Mouse (Mus musculus) thymus, adult 2 months (tissue): ENCODE data around the gene Filip1. TPM values are rescaled to one million over a fixed set of nuclear protein-coding genes. Genes with fewer than 3 reads are reported as not detected.

ENCODE experiments used
- DNase-seq: peaks from one replicate; pipeline ENCODE4 v3.0.0; 2021
- H3K27ac ChIP-seq: fragments of 200-500 bp; 2 replicates; pipeline ENCODE4 v1.5.1; 2012; ENCODE audit warnings: low read length, control low read depth; ENCODE audit not compliant: control insufficient read depth, insufficient read depth
- H3K27me3 ChIP-seq: fragments of 200-500 bp; 2 replicates; pipeline ENCODE4 v1.6.1; 2012; ENCODE audit warnings: mild to moderate bottlenecking, low read length, moderate library complexity, mixed read lengths; ENCODE audit not compliant: control insufficient read depth, insufficient read depth
- H3K36me3 ChIP-seq: fragments of 200-500 bp; 2 replicates; pipeline ENCODE4 v1.6.1; 2012; ENCODE audit warnings: mild to moderate bottlenecking, low read length, moderate library complexity; ENCODE audit not compliant: control insufficient read depth, insufficient read depth
- H3K4me1 ChIP-seq: fragments of 200-500 bp; replicated peaks from 2 replicates; pipeline ENCODE4 v1.6.1; 2012; ENCODE audit warnings: low read length; ENCODE audit not compliant: control insufficient read depth, insufficient read depth
- H3K4me3 ChIP-seq: fragments of 200-500 bp; 2 replicates; pipeline ENCODE4 v1.5.1; 2012; ENCODE audit warnings: mild to moderate bottlenecking, low read length, control low read depth, moderate library complexity; ENCODE audit not compliant: control insufficient read depth, insufficient read depth
- CTCF ChIP-seq: fragments of 200-500 bp; IDR thresholded peaks from 2 replicates; pipeline ENCODE4 v1.5.1; 2012; ENCODE audit warnings: mild to moderate bottlenecking, control low read depth, low read length, moderate library complexity, borderline replicate concordance; ENCODE audit not compliant: control insufficient read depth, poor library complexity, insufficient read depth; ENCODE audit errors: extremely low read depth
- POLR2A ChIP-seq: fragments of 200-500 bp; IDR thresholded peaks from 2 replicates; pipeline ENCODE4 v1.6.1; 2012; ENCODE audit warnings: mild to moderate bottlenecking, low read length, control low read depth, moderate library complexity; ENCODE audit not compliant: control insufficient read depth, poor library complexity, insufficient read depth; ENCODE audit errors: extremely low read depth
- WGBS: fragments of 180-500 bp; shearing (Covaris S2); methylation state at CpG from one replicate; pipeline ENCODE4 v1.1.7; 2018; 5-methylcytosine and 5-hydroxymethylcytosine counted together
- polyA plus RNA-seq: library from polyadenylated mRNA; depleted of rRNA; stranded (reverse); fragments of >200 nt; gene quantifications from 2 replicates; pipeline ENCODE4 v1.2.3, GENCODE M21; 2012

Filip1 gene
- polyA plus RNA-seq, 1 experiment: 0.90 TPM

DNA sequence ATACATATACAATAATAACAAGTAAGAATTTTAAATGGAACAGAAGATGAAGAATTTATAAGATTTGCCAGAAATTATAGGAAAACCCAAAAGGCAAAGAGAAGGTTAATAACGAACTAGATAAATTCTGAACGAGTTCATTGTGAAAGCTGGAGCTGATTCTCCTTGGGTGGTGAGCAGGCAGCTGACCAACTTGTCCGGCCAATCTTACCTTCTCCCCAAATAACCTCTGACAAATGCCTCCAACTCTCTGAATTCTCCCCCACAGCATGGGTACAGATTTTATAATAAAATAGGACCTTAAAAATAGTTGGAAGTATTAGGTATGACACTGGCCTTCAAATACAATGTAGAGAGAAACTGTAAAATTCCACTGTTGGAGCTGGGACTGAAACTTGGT is 84.6 kb downstream of the Filip1 start:
- WGBS: 97% methylated on average over 3 of the region's 3 CpGs
- no peak for TF ChIP-seq POLR2A
- no peak for DNase-seq
- no peaks in the 10 kb centered on the region for H3K27me3 ChIP-seq
- no peaks in the 10 kb centered on the region for H3K36me3 ChIP-seq
- no peak overlapping the region for H3K27ac ChIP-seq
- H3K4me1 ChIP-seq: no peaks in the 10 kb centered on the region
- H3K4me3 ChIP-seq: no peak overlapping the region

DNA sequence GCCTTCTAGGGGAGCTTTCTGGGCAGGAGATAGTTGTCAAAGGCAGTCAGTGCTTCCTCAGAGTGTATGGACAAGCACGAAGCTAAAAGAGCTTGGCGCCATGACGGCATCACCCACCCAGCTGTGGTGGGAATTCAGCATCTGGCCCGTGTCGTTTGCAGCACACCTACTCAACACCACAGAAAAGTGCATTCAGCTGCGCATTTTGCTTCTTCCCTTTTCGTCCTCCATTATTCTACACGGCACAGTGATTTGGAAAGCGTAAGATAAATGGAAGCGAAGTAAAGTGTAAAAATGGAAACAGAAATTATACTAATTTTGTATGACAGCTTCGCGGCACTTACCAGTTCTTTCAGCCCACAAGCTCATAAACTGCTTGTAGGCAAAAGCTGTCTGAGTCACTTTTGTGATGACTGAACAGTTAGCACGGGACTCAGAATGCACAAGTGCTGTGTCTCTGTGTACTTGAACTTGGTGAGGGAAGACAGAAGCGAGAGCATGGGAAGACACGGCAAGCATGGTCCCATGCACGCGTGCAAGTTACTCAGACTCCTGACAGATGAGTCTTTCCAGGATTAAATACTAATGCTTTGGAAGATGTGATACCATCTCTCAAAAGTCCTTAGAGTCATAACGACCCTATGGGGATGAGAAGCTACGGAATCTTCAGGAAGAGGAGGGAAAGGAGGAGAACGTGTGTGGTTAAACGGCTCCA is 85.3 kb downstream of the Filip1 start:
- no peak overlapping the region for H3K27ac ChIP-seq
- TF ChIP-seq POLR2A: no peak
- TF ChIP-seq CTCF: no peak
- 94% methylated on average over 21 of the region's 21 CpGs for WGBS
- no peak overlapping the region for H3K4me3 ChIP-seq
- no peaks in the 10 kb centered on the region for H3K36me3 ChIP-seq
- H3K27me3 ChIP-seq: no peaks in the 10 kb centered on the region
- peaks cover 3% of the 10 kb centered on the region for H3K4me1 ChIP-seq
- no peak for DNase-seq

- WGBS: 93% methylated on average over 9 of the region's 9 CpGs
- H3K4me3 ChIP-seq: no peak overlapping the region
- no peak for TF ChIP-seq CTCF
- no peak for TF ChIP-seq POLR2A
- H3K4me1 ChIP-seq: peaks cover 5% of the 10 kb centered on the region
- DNase-seq: no peak
- H3K27me3 ChIP-seq: no peaks in the 10 kb centered on the region
- no peaks in the 10 kb centered on the region for H3K36me3 ChIP-seq
- no peak overlapping the region for H3K27ac ChIP-seq
These were observed 86.0 kb downstream of the Filip1 start for GRCm38 (mm10) chr9:79926464-79927155.

- 97% methylated on average over 4 of the region's 4 CpGs for WGBS
These were observed 86.7 kb downstream of the Filip1 start for GRCm38 (mm10) chr9:79925950-79926349.

DNA sequence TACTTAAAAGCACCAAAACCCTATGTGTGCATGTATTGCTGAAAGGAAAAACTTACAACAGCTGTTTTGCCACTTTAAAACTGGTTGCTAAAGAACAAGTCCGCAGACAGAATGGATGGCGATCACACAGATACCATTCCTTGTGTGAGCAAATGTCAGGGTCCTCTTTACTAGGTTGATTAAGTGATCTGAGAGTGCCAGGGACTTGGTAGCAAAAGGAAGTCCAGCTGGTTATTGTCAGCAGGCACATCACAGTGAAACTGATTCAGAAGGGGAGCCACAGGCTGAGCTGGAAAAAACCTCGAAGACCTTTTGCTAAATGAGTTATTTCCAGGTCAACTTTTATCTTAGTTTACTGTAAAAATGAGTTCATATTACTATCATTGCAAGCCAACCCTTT is 89.4 kb downstream of the Filip1 start:
- Histone ChIP-seq H3K27ac (no peak overlapping the region), H3K36me3 (no peaks in the 10 kb centered on the region), H3K27me3 (no peaks in the 10 kb centered on the region), H3K4me3 (no peak overlapping the region), H3K4me1 (peaks cover 16% of the 10 kb centered on the region)
- no peak for DNase-seq
- WGBS: 66% methylated on average over 3 of the region's 3 CpGs
- TF ChIP-seq POLR2A (no peak), CTCF (no peak)

More at GRCm38 (mm10) chr9:79925950-79926349, 86.7 kb downstream of the Filip1 start:
- H3K27me3 ChIP-seq: no peaks in the 10 kb centered on the region
- no peak for TF ChIP-seq POLR2A
- TF ChIP-seq CTCF: no peak
- H3K36me3 ChIP-seq: no peaks in the 10 kb centered on the region
- H3K4me3 ChIP-seq: no peak overlapping the region
- no peak for DNase-seq
- H3K4me1 ChIP-seq: peaks cover 5% of the 10 kb centered on the region
- no peak overlapping the region for H3K27ac ChIP-seq

- Histone ChIP-seq H3K4me1 (peaks cover 16% of the 10 kb centered on the region), H3K27ac (no peak overlapping the region), H3K27me3 (no peaks in the 10 kb centered on the region), H3K4me3 (no peak overlapping the region), H3K36me3 (no peaks in the 10 kb centered on the region)
- TF ChIP-seq CTCF (no peak), POLR2A (no peak)
- no peak for DNase-seq
- 75% methylated on average over 6 of the region's 6 CpGs for WGBS
These were observed 90.2 kb downstream of the Filip1 start for GRCm38 (mm10) chr9:79922493-79922760.

DNA sequence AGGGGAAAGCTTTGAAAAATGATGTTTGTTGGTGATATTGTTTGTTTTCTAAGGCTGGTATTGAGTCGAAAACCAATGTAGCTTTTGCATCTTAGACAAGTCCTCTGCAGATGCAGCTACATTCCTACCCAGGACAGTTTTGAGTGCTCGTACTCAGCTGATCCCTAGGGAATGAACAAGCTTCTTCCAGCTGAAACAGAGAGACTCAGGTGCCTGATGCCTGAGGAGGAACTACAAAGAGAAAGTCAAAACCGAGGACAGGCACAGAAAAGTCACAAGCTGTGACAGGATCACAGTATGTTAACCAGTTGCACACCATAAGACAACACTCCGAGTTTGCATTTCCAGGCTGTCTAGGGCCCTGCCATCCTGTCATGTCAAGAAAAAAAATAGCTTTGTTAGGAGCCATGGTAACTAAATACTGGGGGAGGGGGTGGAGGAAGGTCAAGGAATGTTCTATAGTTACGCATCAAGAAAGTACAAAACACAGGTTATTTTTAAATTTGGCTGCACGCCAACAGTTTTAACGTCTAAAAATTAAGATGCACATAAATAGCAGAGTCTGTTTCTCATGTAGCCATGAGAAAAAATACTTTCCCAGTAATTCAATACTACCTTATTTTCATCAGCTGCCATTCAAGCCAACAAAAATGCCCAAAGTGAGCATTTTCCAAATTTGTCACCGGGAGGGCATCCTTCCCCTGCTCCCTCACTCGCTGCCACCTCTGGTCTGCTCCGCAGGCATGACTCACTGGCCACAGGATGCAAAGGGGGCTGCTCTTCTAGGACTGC is 90.8 kb downstream of the Filip1 start:
- DNase-seq: no peak
- H3K27ac ChIP-seq: no peak overlapping the region
- WGBS: 36% methylated on average over 10 of the region's 10 CpGs

More for the DNA sequence above, 90.8 kb downstream of the Filip1 start:
- Histone ChIP-seq H3K4me1 (peaks cover 16% of the 10 kb centered on the region), H3K4me3 (no peak overlapping the region), H3K27me3 (no peaks in the 10 kb centered on the region), H3K36me3 (no peaks in the 10 kb centered on the region)
- TF ChIP-seq POLR2A: no peak
- no peak for TF ChIP-seq CTCF
